Mouse (Mus musculus): ENCODE measurements around the gene Rcor1.

Gene Rcor1

DNA sequence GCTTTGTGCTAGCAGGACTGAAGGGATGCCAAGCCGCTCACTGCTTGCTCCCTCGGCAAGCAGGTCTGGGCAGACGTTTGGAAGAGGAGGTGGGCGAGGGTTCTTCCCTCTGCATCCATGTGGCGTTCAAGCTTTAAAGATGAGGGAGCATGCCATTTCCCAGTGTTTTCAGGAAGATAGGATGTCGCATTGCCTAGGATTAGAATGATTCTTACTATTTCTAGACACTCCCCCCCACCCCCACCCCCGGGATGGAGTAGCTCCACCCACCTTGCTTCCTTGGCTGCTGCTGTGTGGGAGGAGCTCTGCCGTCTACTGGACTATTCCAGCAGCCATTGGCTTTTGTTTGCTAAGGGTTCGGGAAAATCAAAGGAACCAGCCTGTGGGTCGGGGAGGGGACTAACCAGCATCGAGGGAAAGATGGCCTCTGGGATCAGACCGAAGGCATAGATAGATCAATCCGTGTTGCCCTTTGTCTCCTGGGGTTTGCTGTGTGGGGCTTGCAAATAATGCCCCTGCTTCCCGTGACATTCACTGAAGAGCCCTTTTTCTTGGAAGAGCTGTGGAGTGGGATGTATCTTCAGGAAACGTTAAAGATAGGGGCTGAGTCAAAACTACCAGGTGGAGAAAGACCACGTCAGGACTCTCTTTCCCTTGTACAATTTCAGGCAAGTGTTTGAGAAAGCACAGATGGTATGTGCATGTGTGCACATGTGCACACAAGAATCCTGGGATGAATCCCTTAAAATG is 123.3 kb downstream of the Rcor1 start:
- DNase-seq (ENCODE audit: low spot score in 2 of 2) = no peak

DNA sequence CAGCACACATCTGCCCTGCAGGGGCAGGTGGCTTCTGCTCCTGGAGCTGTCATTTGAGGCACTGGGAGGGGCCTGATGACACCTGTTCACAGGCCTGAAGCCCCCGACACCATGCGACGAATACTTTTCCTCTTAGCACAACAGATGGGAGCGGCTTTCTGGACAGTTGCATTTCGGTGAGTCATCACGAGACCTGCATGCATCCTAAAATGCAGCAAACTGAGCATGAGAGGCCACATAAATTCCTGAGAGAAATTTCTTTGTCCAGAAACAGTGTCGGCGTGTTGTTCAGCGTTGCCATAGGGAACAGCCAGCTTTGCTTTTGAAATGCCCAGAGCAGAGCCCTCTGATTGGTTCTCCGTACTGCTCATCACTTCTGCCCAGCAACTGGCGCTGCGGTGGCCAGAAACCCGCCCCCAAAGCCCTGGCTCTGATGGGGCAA is 125.2 kb downstream of the Rcor1 start:
- DNase-seq (ENCODE audit: low spot score in 2 of 2) = peak; percentile 71 to 77

- DNase-seq (ENCODE audit: low spot score in 2 of 2) = no peak
Observed at GRCm38 (mm10) chr12:111165146-111165812, 126.1 kb downstream of the Rcor1 start.

Measured in urinary bladder, adult 18-20 months (tissue).